Mouse (Mus musculus) spleen, adult 12 weeks (tissue): Measurements from ENCODE around the gene Defa26.
"Not testable (repeated sequence)": the region's sequence is repeated elsewhere in the genome, so short reads cannot be mapped to it uniquely, and the experiment has no call there.

Experiments used
- DNase-seq: peaks from one replicate; pipeline ENCODE4 v3.0.0; 2022; ENCODE audit warnings: low spot score

The Defa26 gene

GRCm38 (mm10) chr8:21617883-21618282 lies at the start of gene Defa26:
Gene Defa26, plus strand, starts transcription at chr8:21618183.
- DNase-seq = not testable (repeated sequence)

GRCm38 (mm10) chr8:21582706-21583105 lies 35.3 kb upstream of the Defa26 start, which contains the start of gene Defa28:
Gene Defa28, plus strand, starts transcription at chr8:21583006.
- not testable (repeated sequence) for DNase-seq

GRCm38 (mm10) chr8:21594408-21594807 lies 23.6 kb upstream of the Defa26 start, which contains the start of gene Gm7861:
Gene Gm7861, minus strand, starts transcription at chr8:21594508.
- not testable (repeated sequence) for DNase-seq

- DNase-seq = not testable (repeated sequence)
Observed at GRCm38 (mm10) chr8:21655480-21655879, 37.5 kb downstream of the Defa26 start, which contains the start of gene Defa17. Gene Defa17, plus strand, starts transcription at chr8:21655780.

- DNase-seq = not testable (repeated sequence)
Observed at GRCm38 (mm10) chr8:21665497-21665896, 47.5 kb downstream of the Defa26 start, which contains the start of gene Defa34. Gene Defa34, plus strand, starts transcription at chr8:21665797.
